Mouse (Mus musculus): ENCODE data around the gene Eipr1. TPM values are rescaled to one million over a fixed set of nuclear protein-coding genes. Genes with fewer than 3 reads are reported as not detected.
"Not testable (repeated sequence)": the region's sequence is repeated elsewhere in the genome, so short reads cannot be mapped to it uniquely, and the experiment has no call there.

Gene Eipr1
- 10 to 100 TPM; 18.6 to 42.8 (median 30.7) TPM for total RNA-seq (2018; cell fraction: chromatin; rRNA removed)
- 10 to 100 TPM in 25 of 26 experiments, 1 to 10 TPM in 1; 9.5 to 19.6 (median 14.3) TPM for total RNA-seq (2018; cell fraction: cytosol; rRNA removed)
- total RNA-seq (2018; cell fraction: nucleus; rRNA removed): 10 to 100 TPM; 12.6 to 33.5 (median 24.4) TPM
- polyA plus RNA-seq (2018): 8.4 to 17.5 TPM (median 16.8 TPM) in 3 replicates

- WGBS (ENCODE audit: missing documents): 2% methylated on average over 36 of the region's 36 CpGs
- H3K79me2 ChIP-seq (ENCODE audit: inconsistent target): peaks cover 86% of the 10 kb centered on the region
- peak within 1 kb of the TSS; percentile 41 for H3K27ac ChIP-seq
- peaks cover 4% of the 10 kb centered on the region; the same call in 1 of the 2 replicates for H3K36me3 ChIP-seq (ENCODE audit: inconsistent target)
- H3K4me3 ChIP-seq (ENCODE audit: inconsistent target): peak within 1 kb of the TSS; percentile 100
Measured at GRCm38 (mm10) chr12:28751508-28752263, at the start of gene Eipr1. Eipr1 (plus strand) TSS chr12:28751803.

GRCm38 (mm10) chr12:28704381-28704780 is 47.2 kb upstream of the Eipr1 start:
- Histone ChIP-seq H3K4me3 (ENCODE audit: inconsistent target) (no peak overlapping the region), H3K79me2 (ENCODE audit: inconsistent target) (no peaks in the 10 kb centered on the region), H3K36me3 (ENCODE audit: inconsistent target) (peaks cover 25% of the 10 kb centered on the region; the same call in 1 of the 2 replicates), H3K27ac (no peak overlapping the region)
- 91% methylated on average over 12 of the region's 12 CpGs for WGBS (ENCODE audit: missing documents)

- Histone ChIP-seq H3K36me3 (ENCODE audit: inconsistent target) (peaks cover 33% of the 10 kb centered on the region), H3K4me3 (ENCODE audit: inconsistent target) (no peak overlapping the region), H3K79me2 (ENCODE audit: inconsistent target) (no peaks in the 10 kb centered on the region), H3K27ac (no peak overlapping the region)
- WGBS (ENCODE audit: missing documents): 94% methylated on average over 6 of the region's 6 CpGs
Measured at GRCm38 (mm10) chr12:28705204-28705603, 46.4 kb upstream of the Eipr1 start.

GRCm38 (mm10) chr12:28708154-28708553 is 43.4 kb upstream of the Eipr1 start:
- Histone ChIP-seq H3K36me3 (ENCODE audit: inconsistent target) (peaks cover 54% of the 10 kb centered on the region), H3K27ac (no peak overlapping the region), H3K4me3 (ENCODE audit: inconsistent target) (no peak overlapping the region), H3K79me2 (ENCODE audit: inconsistent target) (no peaks in the 10 kb centered on the region)
- WGBS (ENCODE audit: missing documents): 92% methylated on average over 4 of the region's 4 CpGs

- Histone ChIP-seq H3K27ac (no peak overlapping the region), H3K79me2 (ENCODE audit: inconsistent target) (no peaks in the 10 kb centered on the region), H3K36me3 (ENCODE audit: inconsistent target) (peaks cover 53% of the 10 kb centered on the region), H3K4me3 (ENCODE audit: inconsistent target) (no peak overlapping the region)
- 95% methylated on average over 19 of the region's 22 CpGs for WGBS (ENCODE audit: missing documents)
Measured at GRCm38 (mm10) chr12:28710566-28711185, 40.9 kb upstream of the Eipr1 start.

GRCm38 (mm10) chr12:28714822-28715632 is 36.6 kb upstream of the Eipr1 start:
- H3K4me3 ChIP-seq (ENCODE audit: inconsistent target): no peak overlapping the region
- peaks cover 49% of the 10 kb centered on the region for H3K36me3 ChIP-seq (ENCODE audit: inconsistent target)

GRCm38 (mm10) chr12:28717066-28717465 is 34.5 kb upstream of the Eipr1 start:
- no peak overlapping the region for H3K4me3 ChIP-seq (ENCODE audit: inconsistent target)
- H3K79me2 ChIP-seq (ENCODE audit: inconsistent target): no peaks in the 10 kb centered on the region
- H3K27ac ChIP-seq: no peak overlapping the region
- WGBS (ENCODE audit: missing documents): 83% methylated on average over 2 of the region's 2 CpGs
- peaks cover 50% of the 10 kb centered on the region for H3K36me3 ChIP-seq (ENCODE audit: inconsistent target)

More at GRCm38 (mm10) chr12:28714822-28715632, 36.6 kb upstream of the Eipr1 start:
- Histone ChIP-seq H3K79me2 (ENCODE audit: inconsistent target) (no peaks in the 10 kb centered on the region), H3K27ac (no peak overlapping the region)
- 96% methylated on average over 24 of the region's 24 CpGs for WGBS (ENCODE audit: missing documents)

- no peaks in the 10 kb centered on the region for H3K79me2 ChIP-seq (ENCODE audit: inconsistent target)
- H3K36me3 ChIP-seq (ENCODE audit: inconsistent target): peaks cover 50% of the 10 kb centered on the region
- 95% methylated on average over 2 of the region's 2 CpGs for WGBS (ENCODE audit: missing documents)
- H3K4me3 ChIP-seq (ENCODE audit: inconsistent target): no peak overlapping the region
- H3K27ac ChIP-seq: no peak overlapping the region
Measured at GRCm38 (mm10) chr12:28718106-28718505, 33.5 kb upstream of the Eipr1 start.

- peaks cover 33% of the 10 kb centered on the region for H3K36me3 ChIP-seq (ENCODE audit: inconsistent target)
- H3K4me3 ChIP-seq (ENCODE audit: inconsistent target): no peak overlapping the region
- H3K79me2 ChIP-seq (ENCODE audit: inconsistent target): no peaks in the 10 kb centered on the region
- 93% methylated on average over 3 of the region's 3 CpGs for WGBS (ENCODE audit: missing documents)
- H3K27ac ChIP-seq: no peak overlapping the region
Measured at GRCm38 (mm10) chr12:28724366-28724765, 27.2 kb upstream of the Eipr1 start.

- 81% methylated on average over 4 of the region's 4 CpGs for WGBS (ENCODE audit: missing documents)
- H3K27ac ChIP-seq: no peak overlapping the region
- H3K36me3 ChIP-seq (ENCODE audit: inconsistent target): peaks cover 21% of the 10 kb centered on the region
- H3K4me3 ChIP-seq (ENCODE audit: inconsistent target): no peak overlapping the region
- H3K79me2 ChIP-seq (ENCODE audit: inconsistent target): no peaks in the 10 kb centered on the region
Measured at GRCm38 (mm10) chr12:28726204-28726603, 25.4 kb upstream of the Eipr1 start.

GRCm38 (mm10) chr12:28727061-28727460 is 24.5 kb upstream of the Eipr1 start:
- Histone ChIP-seq H3K4me3 (ENCODE audit: inconsistent target) (no peak overlapping the region), H3K36me3 (ENCODE audit: inconsistent target) (peaks cover 13% of the 10 kb centered on the region), H3K27ac (no peak overlapping the region), H3K79me2 (ENCODE audit: inconsistent target) (no peaks in the 10 kb centered on the region)
- WGBS (ENCODE audit: missing documents): 49% methylated on average over 5 of the region's 5 CpGs

- H3K36me3 ChIP-seq (ENCODE audit: inconsistent target): peaks cover 34% of the 10 kb centered on the region
- H3K27ac ChIP-seq: no peak overlapping the region
- H3K4me3 ChIP-seq (ENCODE audit: inconsistent target): no peak overlapping the region
- no peaks in the 10 kb centered on the region for H3K79me2 ChIP-seq (ENCODE audit: inconsistent target)
- WGBS (ENCODE audit: missing documents): 64% methylated on average over 6 of the region's 8 CpGs
Measured at GRCm38 (mm10) chr12:28732631-28733030, 19.0 kb upstream of the Eipr1 start.

- WGBS (ENCODE audit: missing documents): 89% methylated on average over 6 of the region's 6 CpGs
- H3K4me3 ChIP-seq (ENCODE audit: inconsistent target); H3K27ac ChIP-seq; H3K79me2 ChIP-seq (ENCODE audit: inconsistent target): not testable (repeated sequence)
- H3K36me3 ChIP-seq (ENCODE audit: inconsistent target): peaks cover 40% of the 10 kb centered on the region
Measured at GRCm38 (mm10) chr12:28733520-28734245, 17.9 kb upstream of the Eipr1 start.

- Histone ChIP-seq H3K79me2 (ENCODE audit: inconsistent target) (peaks cover 12% of the 10 kb centered on the region; the same call in 1 of the 2 replicates), H3K4me3 (ENCODE audit: inconsistent target) (no peak overlapping the region), H3K36me3 (ENCODE audit: inconsistent target) (peaks cover 40% of the 10 kb centered on the region), H3K27ac (no peak overlapping the region)
- 88% methylated on average over 1 of the region's 1 CpGs for WGBS (ENCODE audit: missing documents)
Measured at GRCm38 (mm10) chr12:28734271-28734670, 17.3 kb upstream of the Eipr1 start.
